13 mouse cellular contexts compared by ENCODE assay signal in genomic region chr6:54553632-54554031, GRCm38 (mm10). TPM values are rescaled to one million over a fixed set of nuclear protein-coding genes. Genes with fewer than 3 reads are reported as not detected.
DNase-seq lines count a peak whose midpoint lies in the region; ATAC-seq lines count a peak whose summit lies in the region.
"Had no signal": no experiment of that assay in that cellular context is flagged by ENCODE, and none has a peak within 500 bp of the region (broad histone marks: within the 10 kb centered on the region; RNA-seq: fewer than 3 reads in every experiment).

No protein-coding gene starts in this region.

- H3K9me3 ChIP-seq in heart, embryonic 11.5 days (replicated peaks; ENCODE audit: control insufficient read depth, low read length), result no peaks in the 10 kb centered on the region
- no peaks in the 10 kb centered on the region for H3K9me3 ChIP-seq in heart, embryonic 10.5 days
- H3K9me3 ChIP-seq in embryonic facial prominence, embryonic 10.5 days, result no peaks in the 10 kb centered on the region
- no peaks in the 10 kb centered on the region for H3K9me3 ChIP-seq in hindbrain, embryonic 11.5 days (ENCODE audit: control insufficient read depth, low read length)
- H3K9me3 ChIP-seq in midbrain, embryonic 12.5 days, result no peaks in the 10 kb centered on the region
- H3K9me3 ChIP-seq: liver, embryonic 13.5 days; stomach, embryonic 15.5 days had no signal

- H3K4me2 ChIP-seq in heart, embryonic 11.5 days, result no peak overlapping the region
- H3K4me2 ChIP-seq in hindbrain, embryonic 11.5 days (replicated peaks; ENCODE audit: low read depth, low read length), result no peak overlapping the region
- peak overlapping the region; percentile 12; the same call in 1 of the 2 replicates for H3K4me2 ChIP-seq in midbrain, embryonic 12.5 days (replicated peaks)
- H3K4me2 ChIP-seq: liver, embryonic 13.5 days; stomach, embryonic 15.5 days had no signal

- no peak overlapping the region for H3K4me3 ChIP-seq in heart, embryonic 11.5 days (ENCODE audit: low read depth, low read length)
- H3K4me3 ChIP-seq in heart, embryonic 10.5 days, result no peak overlapping the region
- no peak overlapping the region for H3K4me3 ChIP-seq in embryonic facial prominence, embryonic 10.5 days
- H3K4me3 ChIP-seq in hindbrain, embryonic 11.5 days (ENCODE audit: low read depth, low read length), result no peak overlapping the region
- no peak overlapping the region for H3K4me3 ChIP-seq in midbrain, embryonic 12.5 days
- H3K4me3 ChIP-seq: liver, embryonic 13.5 days; stomach, embryonic 15.5 days had no signal

- H3K27me3 ChIP-seq in heart, embryonic 11.5 days (ENCODE audit: control insufficient read depth, insufficient read depth, low read length), result no peaks in the 10 kb centered on the region
- H3K27me3 ChIP-seq in heart, embryonic 10.5 days (ENCODE audit: insufficient read depth, poor library complexity, severe bottlenecking), result 0 out of 2 replicates have a peak, but pooled peaks cover 4% of the 10 kb centered on the region
- no peaks in the 10 kb centered on the region for H3K27me3 ChIP-seq in embryonic facial prominence, embryonic 10.5 days (replicated peaks; ENCODE audit: low read depth, poor library complexity, severe bottlenecking)
- no peaks in the 10 kb centered on the region for H3K27me3 ChIP-seq in hindbrain, embryonic 11.5 days (ENCODE audit: control insufficient read depth, insufficient read depth, low read length)
- peaks cover 9% of the 10 kb centered on the region; the same call in 1 of the 2 replicates for H3K27me3 ChIP-seq in midbrain, embryonic 12.5 days
- H3K27me3 ChIP-seq: liver, embryonic 13.5 days; stomach, embryonic 15.5 days had no signal

- no peaks in the 10 kb centered on the region for H3K36me3 ChIP-seq in heart, embryonic 11.5 days (ENCODE audit: control insufficient read depth, insufficient read depth, low read length)
- H3K36me3 ChIP-seq in heart, embryonic 10.5 days, result no peaks in the 10 kb centered on the region
- H3K36me3 ChIP-seq in embryonic facial prominence, embryonic 10.5 days (replicated peaks), result no peaks in the 10 kb centered on the region
- H3K36me3 ChIP-seq in hindbrain, embryonic 11.5 days (ENCODE audit: control insufficient read depth, insufficient read depth, low read length), result no peaks in the 10 kb centered on the region
- H3K36me3 ChIP-seq in midbrain, embryonic 12.5 days, result 0 out of 2 replicates have a peak, but pooled peaks cover 9% of the 10 kb centered on the region
- H3K36me3 ChIP-seq: liver, embryonic 13.5 days; stomach, embryonic 15.5 days had no signal

- DNase-seq in heart, embryonic 10.5 days (ENCODE audit: low spot score), result no peak
- DNase-seq in embryonic facial prominence, embryonic 10.5 days (ENCODE audit: low spot score), result no peak
- no peak for DNase-seq in hindbrain, embryonic 11.5 days (ENCODE audit: low spot score)
- DNase-seq in thymus, postnatal 4 days, result no peak
- no peak for DNase-seq in embryo, embryonic 11 days
- DNase-seq in frontal cortex, postnatal 36 days (ENCODE audit: low spot score in 2 of 2), result no peak
- DNase-seq: adrenal gland, postnatal 14 days; kidney, adult 2 months; liver, embryonic 13.5 days; right cerebral cortex, adult 18-20 months had no signal

- H3K4me1 ChIP-seq in heart, embryonic 11.5 days (ENCODE audit: control insufficient read depth, insufficient read depth, low read length), result peaks cover 14% of the 10 kb centered on the region; the same call in 1 of the 2 replicates
- peaks cover 38% of the 10 kb centered on the region for H3K4me1 ChIP-seq in heart, embryonic 10.5 days
- H3K4me1 ChIP-seq in embryonic facial prominence, embryonic 10.5 days, result peaks cover 25% of the 10 kb centered on the region
- peaks cover 8% of the 10 kb centered on the region for H3K4me1 ChIP-seq in hindbrain, embryonic 11.5 days (replicated peaks; ENCODE audit: control insufficient read depth, insufficient read depth, low read length)
- H3K4me1 ChIP-seq in midbrain, embryonic 12.5 days, result peaks cover 71% of the 10 kb centered on the region
- H3K4me1 ChIP-seq: liver, embryonic 13.5 days had no signal

- peak overlapping the region; percentile 54 for H3K27ac ChIP-seq in heart, embryonic 11.5 days (ENCODE audit: low read depth, low read length)
- no peak overlapping the region for H3K27ac ChIP-seq in heart, embryonic 10.5 days
- H3K27ac ChIP-seq in embryonic facial prominence, embryonic 10.5 days (replicated peaks), result peak overlapping the region; percentile 68
- peak overlapping the region; percentile 67; the same call in 1 of the 2 replicates for H3K27ac ChIP-seq in hindbrain, embryonic 11.5 days (ENCODE audit: low read depth, low read length)
- peak overlapping the region; percentile 75 for H3K27ac ChIP-seq in midbrain, embryonic 12.5 days (replicated peaks)
- H3K27ac ChIP-seq: liver, embryonic 13.5 days; stomach, embryonic 15.5 days had no signal

- WGBS in heart, embryonic 11.5 days (ENCODE audit: insufficient replicate concordance), result 81% methylated on average over 2 of the region's 2 CpGs
- 84% methylated on average over 2 of the region's 2 CpGs for WGBS in heart, embryonic 10.5 days
- 75% methylated on average over 2 of the region's 2 CpGs for WGBS in embryonic facial prominence, embryonic 10.5 days
- 68% methylated on average over 2 of the region's 2 CpGs for WGBS in hindbrain, embryonic 11.5 days
- 55% methylated on average over 2 of the region's 2 CpGs for WGBS in midbrain, embryonic 12.5 days

- H3K9ac ChIP-seq in heart, embryonic 11.5 days (ENCODE audit: low read depth, low read length), result no peak overlapping the region
- no peak overlapping the region for H3K9ac ChIP-seq in hindbrain, embryonic 11.5 days (ENCODE audit: low read depth, low read length)
- no peak overlapping the region for H3K9ac ChIP-seq in midbrain, embryonic 12.5 days (replicated peaks)
- H3K9ac ChIP-seq: liver, embryonic 13.5 days; stomach, embryonic 15.5 days had no signal

- ATAC-seq in heart, embryonic 11.5 days (replicated peaks; ENCODE audit: insufficient number of reproducible peaks, low FRiP score, low TSS enrichment), result no peak
- 0 out of 2 replicates have a peak, but pooled peaks have one; percentile 3 for ATAC-seq in hindbrain, embryonic 11.5 days (ENCODE audit: low FRiP score)
- ATAC-seq in midbrain, embryonic 12.5 days (ENCODE audit: low FRiP score, low read depth), result no peak

RNA-seq across cellular contexts. Expression of gene Scrn1, which starts 12.7 kb away (rescaled TPM):
- polyA plus RNA-seq in heart, embryonic 11.5 days (2014; fragmentation: Nextera tagmentation; extraction: Ambion mirVana), result 15.5 and 17.7 TPM in 2 replicates
- polyA plus RNA-seq in heart, embryonic 10.5 days (2016; fragmentation: Nextera tagmentation; extraction: Ambion mirVana), result 10.5 and 12.1 TPM in 2 replicates
- 20.0 and 24.0 TPM in 2 replicates for polyA plus RNA-seq in embryonic facial prominence, embryonic 10.5 days (2016; fragmentation: Nextera tagmentation; extraction: Ambion mirVana)
- 70.4 and 75.2 TPM in 2 replicates for polyA plus RNA-seq in hindbrain, embryonic 11.5 days (2014; fragmentation: Nextera tagmentation; extraction: Ambion mirVana)
- 83.8 and 86.4 TPM in 2 replicates for polyA plus RNA-seq in midbrain, embryonic 12.5 days (2016; fragmentation: Nextera tagmentation; extraction: Ambion mirVana)

RNA-seq across cellular contexts. Expression of gene Plekha8, which starts 41.3 kb away (rescaled TPM):
- 13.0 and 13.6 TPM in 2 replicates for polyA plus RNA-seq in heart, embryonic 11.5 days (2014; fragmentation: Nextera tagmentation; extraction: Ambion mirVana)
- polyA plus RNA-seq in heart, embryonic 10.5 days (2016; fragmentation: Nextera tagmentation; extraction: Ambion mirVana), result 10.3 and 11.9 TPM in 2 replicates
- polyA plus RNA-seq in embryonic facial prominence, embryonic 10.5 days (2016; fragmentation: Nextera tagmentation; extraction: Ambion mirVana), result 17.6 and 18.2 TPM in 2 replicates
- polyA plus RNA-seq in hindbrain, embryonic 11.5 days (2014; fragmentation: Nextera tagmentation; extraction: Ambion mirVana), result 16.8 and 19.6 TPM in 2 replicates
- 16.8 and 21.5 TPM in 2 replicates for polyA plus RNA-seq in midbrain, embryonic 12.5 days (2016; fragmentation: Nextera tagmentation; extraction: Ambion mirVana)

RNA-seq across cellular contexts. Expression of gene Fkbp14, which starts 43.5 kb away (rescaled TPM):
- polyA plus RNA-seq in heart, embryonic 11.5 days (2014; fragmentation: Nextera tagmentation; extraction: Ambion mirVana), result 23.5 and 34.3 TPM in 2 replicates
- 19.8 and 24.6 TPM in 2 replicates for polyA plus RNA-seq in heart, embryonic 10.5 days (2016; fragmentation: Nextera tagmentation; extraction: Ambion mirVana)
- polyA plus RNA-seq in embryonic facial prominence, embryonic 10.5 days (2016; fragmentation: Nextera tagmentation; extraction: Ambion mirVana), result 11.1 and 11.2 TPM in 2 replicates
- polyA plus RNA-seq in hindbrain, embryonic 11.5 days (2014; fragmentation: Nextera tagmentation; extraction: Ambion mirVana), result 16.2 and 17.9 TPM in 2 replicates
- polyA plus RNA-seq in midbrain, embryonic 12.5 days (2016; fragmentation: Nextera tagmentation; extraction: Ambion mirVana), result 15.7 and 16.3 TPM in 2 replicates
